Mouse (Mus musculus) midbrain, embryonic 12.5 days (tissue): ENCODE results near the gene Unc45b. TPM values are rescaled to one million over a fixed set of nuclear protein-coding genes. Genes with fewer than 3 reads are reported as not detected.
A peak's percentile ranks its signal among the peaks of the same experiment; 100 is the strongest.
"Not testable (repeated sequence)": the region's sequence is repeated elsewhere in the genome, so short reads cannot be mapped to it uniquely, and the experiment has no call there.

Experiments
- ATAC-seq: fragments of 200-750 bp; cut with Nextera tagmentation; 2 replicates; pipeline ENCODE4 v1.8.0; 2017; ENCODE audit warnings: low read depth, moderate TSS enrichment, moderate library complexity; ENCODE audit not compliant: low FRiP score
- H3K27ac ChIP-seq: fragments of 300-500 bp; sonication (generic); replicated peaks from 2 replicates; pipeline ENCODE4 v1.5.1; 2016; ENCODE audit warnings: mild to moderate bottlenecking
- H3K27me3 ChIP-seq: fragments of 300-500 bp; sonication (generic); 2 replicates; pipeline ENCODE4 v1.6.1; 2016; ENCODE audit warnings: mild to moderate bottlenecking
- H3K36me3 ChIP-seq: fragments of 300-500 bp; sonication (generic); 2 replicates; pipeline ENCODE4 v1.6.1; 2016
- H3K4me1 ChIP-seq: fragments of 300-500 bp; sonication (generic); 2 replicates; pipeline ENCODE4 v1.6.1; 2016
- H3K4me2 ChIP-seq: fragments of 300-500 bp; sonication (generic); replicated peaks from 2 replicates; pipeline ENCODE4 v1.6.1; 2016; ENCODE audit warnings: mild to moderate bottlenecking, moderate library complexity
- H3K4me3 ChIP-seq: fragments of 300-500 bp; sonication (generic); 2 replicates; pipeline ENCODE4 v1.5.1; 2016; ENCODE audit warnings: mild to moderate bottlenecking
- H3K9ac ChIP-seq: fragments of 300-500 bp; sonication (generic); replicated peaks from 2 replicates; pipeline ENCODE4 v1.6.1; 2016; ENCODE audit warnings: mild to moderate bottlenecking, moderate library complexity
- H3K9me3 ChIP-seq: fragments of 300-500 bp; sonication (generic); 2 replicates; pipeline ENCODE4 v1.6.1; 2016; ENCODE audit warnings: mild to moderate bottlenecking
- WGBS: fragments of 180-500 bp; shearing (Covaris S2); methylation state at CpG from one replicate; pipeline ENCODE4 v1.1.7; 2016; 5-methylcytosine and 5-hydroxymethylcytosine counted together
- polyA plus RNA-seq: library from polyadenylated mRNA; unstranded; fragments of >200 nt; fragmentation: Nextera tagmentation; extraction: Ambion mirVana; gene quantifications from 2 replicates; pipeline ENCODE4 v1.2.1, GENCODE M21; 2016

Unc45b gene
- polyA plus RNA-seq, 1 experiment from 2014 or later, result 0.93 TPM

- Histone ChIP-seq H3K4me3 (no peak overlapping the region), H3K9me3 (no peaks in the 10 kb centered on the region), H3K36me3 (no peaks in the 10 kb centered on the region), H3K4me2 (peak overlapping the region; percentile 21; the same call in 1 of the 2 replicates), H3K9ac (no peak overlapping the region), H3K27ac (no peak overlapping the region), H3K4me1 (0 out of 2 replicates have a peak, but pooled peaks cover 6% of the 10 kb centered on the region), H3K27me3 (peaks cover 60% of the 10 kb centered on the region)
- 8% methylated on average over 28 of the region's 28 CpGs for WGBS
- ATAC-seq, result no peak
Measured at GRCm38 (mm10) chr11:82951865-82952611, 41.7 kb downstream of the Unc45b start.

DNA sequence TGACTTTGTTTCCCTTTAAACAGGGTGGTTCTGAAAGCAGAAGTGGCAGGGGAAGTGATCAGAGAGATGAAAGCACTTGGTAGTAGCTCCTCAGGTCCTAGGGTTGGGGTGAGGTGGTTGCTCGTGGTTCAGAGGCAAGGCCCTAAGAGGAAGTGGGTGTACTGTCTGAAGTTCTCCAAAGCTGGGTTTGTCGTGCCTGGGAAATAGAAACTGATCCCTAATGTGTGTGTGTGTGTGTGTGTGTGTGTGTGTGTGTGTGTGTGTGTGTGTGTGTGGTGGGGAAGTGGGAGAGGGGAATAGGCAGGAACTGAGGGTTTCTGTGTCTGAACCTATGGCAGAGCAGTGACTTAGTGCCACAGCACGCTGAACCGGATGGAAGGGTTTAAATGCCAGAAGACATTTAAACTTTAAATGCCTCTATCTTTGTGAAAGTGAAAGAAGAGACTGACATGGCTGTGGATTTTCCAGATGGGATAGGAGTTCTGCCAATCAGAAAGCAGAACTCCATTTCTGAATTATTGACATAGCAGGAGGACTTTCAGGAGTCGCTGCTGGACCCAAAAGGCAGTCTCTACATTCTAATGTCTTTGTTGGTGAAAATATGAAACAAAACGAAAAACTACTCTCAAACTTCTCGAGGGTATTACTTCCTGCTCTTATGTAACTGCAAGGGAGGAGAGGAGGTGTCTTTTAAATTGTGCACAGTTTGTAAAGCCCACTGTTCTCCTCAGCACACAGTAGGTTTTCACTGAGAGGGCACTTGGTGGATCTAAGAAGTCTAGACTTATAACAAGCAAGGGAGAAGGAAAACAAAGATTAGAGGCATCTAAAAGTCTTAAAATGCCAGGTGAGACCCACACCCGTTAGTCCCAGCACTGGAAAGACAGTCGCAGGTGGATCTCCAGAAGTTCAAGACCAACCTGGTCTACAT, 42.5 kb downstream of the Unc45b start:
- Histone ChIP-seq H3K27me3 (peaks cover 54% of the 10 kb centered on the region), H3K27ac (no peak overlapping the region), H3K9ac (no peak overlapping the region), H3K4me1 (0 out of 2 replicates have a peak, but pooled peaks cover 6% of the 10 kb centered on the region), H3K9me3 (no peaks in the 10 kb centered on the region), H3K36me3 (no peaks in the 10 kb centered on the region), H3K4me3 (no peak overlapping the region), H3K4me2 (no peak overlapping the region)
- WGBS, result 71% methylated on average over 9 of the region's 9 CpGs
- no peak for ATAC-seq

DNA sequence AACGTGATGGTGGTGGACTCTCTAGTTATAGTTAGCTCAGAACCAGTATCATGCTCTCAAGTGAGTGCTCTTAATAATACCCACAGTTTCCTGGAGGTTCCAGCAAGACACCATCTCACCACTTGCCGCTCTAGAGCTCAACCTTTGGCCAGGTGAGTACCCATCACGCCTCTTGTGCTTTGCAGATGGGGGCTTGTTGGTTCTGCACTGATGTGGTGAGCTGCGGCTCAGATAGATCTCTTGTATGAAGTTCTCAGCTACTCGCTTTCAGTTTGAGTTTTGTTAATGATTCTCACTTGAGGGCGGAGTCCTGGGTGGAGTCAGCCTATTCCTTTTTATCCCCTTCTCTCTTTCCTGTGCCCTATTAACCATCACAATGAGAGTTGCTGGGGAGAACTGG, 44.3 kb downstream of the Unc45b start:
- no peak overlapping the region for H3K9ac ChIP-seq
- ATAC-seq, result no peak
- H3K27ac ChIP-seq, result no peak overlapping the region
- no peaks in the 10 kb centered on the region for H3K36me3 ChIP-seq
- H3K9me3 ChIP-seq, result no peaks in the 10 kb centered on the region
- WGBS, result 81% methylated on average over 6 of the region's 6 CpGs
- H3K4me2 ChIP-seq, result no peak overlapping the region
- H3K4me3 ChIP-seq, result no peak overlapping the region
- H3K4me1 ChIP-seq, result 0 out of 2 replicates have a peak, but pooled peaks cover 6% of the 10 kb centered on the region
- peaks cover 41% of the 10 kb centered on the region for H3K27me3 ChIP-seq

- no peak overlapping the region for H3K9ac ChIP-seq
- no peak for ATAC-seq
- H3K36me3 ChIP-seq, result no peaks in the 10 kb centered on the region
- 81% methylated on average over 10 of the region's 10 CpGs for WGBS
- H3K9me3 ChIP-seq, result no peaks in the 10 kb centered on the region
- no peak overlapping the region for H3K4me2 ChIP-seq
- H3K27me3 ChIP-seq, result peaks cover 25% of the 10 kb centered on the region
- H3K4me3 ChIP-seq, result no peak overlapping the region
- no peak overlapping the region for H3K27ac ChIP-seq
- 0 out of 2 replicates have a peak, but pooled peaks cover 2% of the 10 kb centered on the region for H3K4me1 ChIP-seq
Measured at GRCm38 (mm10) chr11:82956925-82957324, 46.6 kb downstream of the Unc45b start.

DNA sequence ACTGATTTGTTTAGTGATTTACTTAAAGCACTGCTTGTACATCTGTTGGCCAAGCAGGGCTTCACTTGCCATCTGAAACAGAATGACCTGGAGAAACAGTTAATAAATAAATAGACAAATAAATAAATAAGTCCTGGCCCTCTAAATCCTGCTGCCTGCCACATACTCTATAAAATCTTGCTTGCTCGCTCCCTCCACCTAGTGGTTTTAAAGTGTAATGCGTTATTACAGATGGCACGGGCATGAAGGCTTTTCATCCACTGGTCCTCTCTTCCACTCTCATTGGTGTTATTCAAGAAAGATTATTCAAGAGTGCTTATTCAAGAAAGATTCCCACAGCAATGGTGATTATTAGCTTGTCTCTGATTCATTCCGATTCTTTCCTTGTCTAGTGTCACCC, 49.3 kb downstream of the Unc45b start:
- Histone ChIP-seq H3K9me3 (no peaks in the 10 kb centered on the region), H3K4me1 (no peaks in the 10 kb centered on the region), H3K27me3 (peaks cover 5% of the 10 kb centered on the region; the same call in 1 of the 2 replicates), H3K4me3 (no peak overlapping the region), H3K27ac (no peak overlapping the region), H3K36me3 (no peaks in the 10 kb centered on the region), H3K9ac (no peak overlapping the region), H3K4me2 (no peak overlapping the region)
- ATAC-seq, result no peak
- 16% methylated on average over 4 of the region's 4 CpGs for WGBS

DNA sequence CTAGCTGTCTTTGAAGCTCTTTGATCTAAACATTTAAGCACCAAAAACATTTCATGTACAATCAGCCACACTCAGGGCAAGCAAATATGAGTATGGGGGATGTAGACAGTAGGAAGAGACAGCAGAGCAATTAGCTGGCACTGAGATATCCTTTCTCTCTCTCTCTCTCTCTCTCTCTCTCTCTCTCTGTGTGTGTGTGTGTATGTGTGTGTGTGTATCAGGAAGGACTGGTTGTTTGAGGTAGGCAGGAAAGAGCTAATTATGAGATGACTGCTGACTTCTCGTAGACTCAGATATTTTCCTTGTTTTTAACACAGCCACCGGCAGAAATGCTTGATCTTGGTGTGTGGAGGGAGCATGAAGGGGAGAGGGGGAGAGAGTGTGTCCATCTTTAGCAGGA, 51.4 kb downstream of the Unc45b start:
- Histone ChIP-seq H3K4me3 (no peak overlapping the region), H3K27ac (no peak overlapping the region), H3K36me3 (no peaks in the 10 kb centered on the region), H3K4me2 (no peak overlapping the region), H3K4me1 (no peaks in the 10 kb centered on the region), H3K9ac (no peak overlapping the region), H3K27me3 (peaks cover 5% of the 10 kb centered on the region; the same call in 1 of the 2 replicates), H3K9me3 (no peaks in the 10 kb centered on the region)
- WGBS, result 78% methylated on average over 2 of the region's 2 CpGs
- ATAC-seq, result no peak

DNA sequence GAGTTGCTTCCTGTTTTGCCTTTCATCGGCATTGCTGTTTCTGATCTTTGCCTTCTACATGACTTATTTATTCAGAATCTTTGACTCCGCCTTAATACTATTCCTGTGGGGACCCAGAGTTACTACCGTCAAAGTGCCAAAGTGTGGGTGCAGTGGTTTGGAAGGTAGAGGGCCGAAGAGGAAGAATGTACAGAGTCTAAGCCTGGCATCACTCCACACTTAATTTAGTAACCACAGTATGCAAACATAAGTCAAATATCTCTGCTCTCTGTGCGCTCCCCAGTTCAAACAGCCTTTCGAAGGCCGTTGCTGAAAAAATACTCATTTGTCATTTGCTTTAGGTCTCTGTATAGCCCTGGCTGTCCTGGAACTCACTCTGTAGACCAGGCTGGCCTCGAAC, 51.9 kb downstream of the Unc45b start:
- no peak overlapping the region for H3K9ac ChIP-seq
- H3K9me3 ChIP-seq, result no peaks in the 10 kb centered on the region

GRCm38 (mm10) chr11:82970712-82971589, 60.6 kb downstream of the Unc45b start:
- H3K4me2 ChIP-seq, result peak overlapping the region; percentile 53
- H3K9me3 ChIP-seq, result no peaks in the 10 kb centered on the region
- peaks cover 8% of the 10 kb centered on the region; the same call in 1 of the 2 replicates for H3K27me3 ChIP-seq
- peaks cover 6% of the 10 kb centered on the region; the same call in 1 of the 2 replicates for H3K4me1 ChIP-seq
- no peak for ATAC-seq
- no peak overlapping the region for H3K27ac ChIP-seq
- peak overlapping the region; percentile 46 for H3K9ac ChIP-seq
- no peaks in the 10 kb centered on the region for H3K36me3 ChIP-seq
- 9% methylated on average over 31 of the region's 31 CpGs for WGBS
- peak overlapping the region; percentile 28 for H3K4me3 ChIP-seq

More for the DNA sequence above, 51.9 kb downstream of the Unc45b start:
- H3K27me3 ChIP-seq, result peaks cover 5% of the 10 kb centered on the region; the same call in 1 of the 2 replicates
- H3K36me3 ChIP-seq, result no peaks in the 10 kb centered on the region
- no peak overlapping the region for H3K4me2 ChIP-seq
- no peaks in the 10 kb centered on the region for H3K4me1 ChIP-seq
- no peak for ATAC-seq
- no peak overlapping the region for H3K27ac ChIP-seq
- WGBS, result 86% methylated on average over 8 of the region's 8 CpGs
- no peak overlapping the region for H3K4me3 ChIP-seq

- Histone ChIP-seq H3K4me1 (peaks cover 6% of the 10 kb centered on the region; the same call in 1 of the 2 replicates), H3K4me3 (no peak overlapping the region), H3K4me2 (peak overlapping the region; percentile 53), H3K27ac (no peak overlapping the region), H3K27me3 (peaks cover 8% of the 10 kb centered on the region; the same call in 1 of the 2 replicates), H3K9me3 (no peaks in the 10 kb centered on the region), H3K36me3 (no peaks in the 10 kb centered on the region), H3K9ac (0 out of 2 replicates have a peak overlapping the region, but pooled peaks have one; percentile 46)
- 75% methylated on average over 10 of the region's 11 CpGs for WGBS
- ATAC-seq, result no peak
Measured at GRCm38 (mm10) chr11:82971590-82971974, 61.2 kb downstream of the Unc45b start.

GRCm38 (mm10) chr11:82973916-82974315, 63.6 kb downstream of the Unc45b start:
- WGBS, result 61% methylated on average over 5 of the region's 5 CpGs
- Histone ChIP-seq H3K9me3 (no peaks in the 10 kb centered on the region), H3K9ac (no peak overlapping the region), H3K27me3 (peaks cover 8% of the 10 kb centered on the region; the same call in 1 of the 2 replicates), H3K4me2 (no peak overlapping the region), H3K27ac (no peak overlapping the region), H3K4me1 (peaks cover 6% of the 10 kb centered on the region; the same call in 1 of the 2 replicates), H3K4me3 (no peak overlapping the region), H3K36me3 (no peaks in the 10 kb centered on the region)
- no peak for ATAC-seq

DNA sequence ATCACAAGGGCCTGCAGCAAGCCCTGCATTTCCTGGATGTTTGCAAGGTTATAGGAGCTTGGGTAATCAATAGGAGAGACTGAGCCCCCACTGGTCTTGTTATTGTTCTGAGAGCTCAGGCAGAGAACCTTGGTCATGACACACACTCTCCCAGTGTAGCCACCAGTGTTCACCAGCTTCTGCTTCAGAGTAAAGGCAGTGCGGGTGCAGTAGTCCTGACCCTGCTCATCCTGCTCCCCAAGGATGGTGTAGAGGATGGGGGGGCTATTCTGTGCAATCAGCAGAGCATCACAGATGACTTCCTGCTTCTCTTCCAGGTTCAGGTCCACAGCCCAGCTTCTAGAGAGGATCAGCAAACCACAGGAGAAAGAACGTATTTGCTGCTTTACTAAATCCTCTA, 72.1 kb downstream of the Unc45b start:
- H3K27ac ChIP-seq, H3K36me3 ChIP-seq, H3K4me2 ChIP-seq, H3K9me3 ChIP-seq, H3K4me3 ChIP-seq, H3K4me1 ChIP-seq, ATAC-seq, H3K9ac ChIP-seq, H3K27me3 ChIP-seq: not testable (repeated sequence)
- 91% methylated on average over 2 of the region's 2 CpGs for WGBS
